Mouse (Mus musculus) Patski (cell line): ENCODE results near the gene Apip. TPM values are rescaled to one million over a fixed set of nuclear protein-coding genes. Genes with fewer than 3 reads are reported as not detected.

ENCODE experiments used
- ATAC-seq: fragments of 100-300 bp; one replicate; pipeline ENCODE4 v1.8.0; 2021
- CTCF ChIA-PET: fragments of 350-600 bp; sonication (Branson Sonifier 250); formaldehyde crosslinking; loops from one replicate; lab custom pipeline; 2022; ENCODE audit warnings: inconsistent platforms; lab: Charles Lee
- POLR2A ChIA-PET: fragments of 350-600 bp; sonication (Branson Sonifier 250); formaldehyde crosslinking; loops from one replicate; lab custom pipeline; 2022; ENCODE audit warnings: antibody characterized with exemption, inconsistent platforms; lab: Charles Lee
- DNase-seq: peaks from one replicate; pipeline ENCODE4 v3.0.0-alpha.2; 2011; ENCODE audit warnings: low read depth, low spot score
- H3K27me3 ChIP-seq: fragments of 371-371 bp; one replicate; pipeline ENCODE4 v1.5.1; 2021
- CTCF ChIP-seq: fragments of 100-300 bp; IDR thresholded peaks from one replicate; pipeline ENCODE4 v1.5.1; 2021
- in situ Hi-C: fragments of 300-500 bp; cut with MboI; formaldehyde crosslinking; loops from 3 replicates; pipeline ENCODE4 v1.11.1; 2018; ENCODE audit warnings: low pct_unique_long_range_greater_than_20kb, mixed read lengths
- polyA plus RNA-seq: library from polyadenylated mRNA; unstranded; gene quantifications from one replicate; pipeline ENCODE4 v1.2.3, GENCODE M21; 2021

Apip gene
- polyA plus RNA-seq, 1 experiment from 2014 or later, result 48.6 TPM

- TF ChIP-seq CTCF, result peak; percentile 58
- in situ Hi-C loops, result loop anchor here (5.0 kb wide), 2 partner anchors 259 to 334 kb away; no protein-coding TSS in a partner anchor
- CTCF ChIA-PET, result interaction anchor here (1.4 to 3.7 kb wide), 2 partner anchors 8 to 259 kb away, joined by 4 to 17 read pairs; no protein-coding TSS in a partner anchor
- ATAC-seq (no peak), DNase-seq (no peak)
- POLR2A ChIA-PET, result no interaction called here
- H3K27me3 ChIP-seq, result no peaks in the 10 kb centered on the region
Observed at GRCm38 (mm10) chr2:103088099-103088498, 14.6 kb downstream of the Apip start.

- no peak for ATAC-seq
- ChIA-PET POLR2A (no interaction called here), CTCF (no interaction called here)
- no peak for DNase-seq
- in situ Hi-C loops, result loop anchor here (5.0 kb wide), 2 partner anchors 258 to 333 kb away; no protein-coding TSS in a partner anchor
- H3K27me3 ChIP-seq, result no peaks in the 10 kb centered on the region
- TF ChIP-seq CTCF, result no peak
Observed at GRCm38 (mm10) chr2:103089521-103089920, 16.0 kb downstream of the Apip start.

- ATAC-seq (no peak), DNase-seq (no peak)
- CTCF ChIA-PET, result interaction anchor here (0.7 to 0.8 kb wide), 2 partner anchors 9 to 245 kb away, joined by 3 read pairs; no protein-coding TSS in a partner anchor
- in situ Hi-C loops, result loop anchor here (25.0 kb wide), 1 partner anchor 635 kb away; no protein-coding TSS in a partner anchor
- no peaks in the 10 kb centered on the region for H3K27me3 ChIP-seq
- TF ChIP-seq CTCF, result no peak
- POLR2A ChIA-PET, result no interaction called here
Observed at GRCm38 (mm10) chr2:103102595-103102994, 29.1 kb downstream of the Apip start.

- CTCF ChIA-PET, result no interaction called here
- in situ Hi-C loops, result loop anchor here (25.0 kb wide), 1 partner anchor 631 kb away; no protein-coding TSS in a partner anchor
- no peak for ATAC-seq
Observed at GRCm38 (mm10) chr2:103106172-103106571, 32.7 kb downstream of the Apip start.

GRCm38 (mm10) chr2:103111669-103112068 lies 38.2 kb downstream of the Apip start:
- TF ChIP-seq CTCF, result no peak
- ChIA-PET CTCF (interaction anchor here (0.6 to 1.6 kb wide), 6 partner anchors 9 to 231 kb away, joined by 3 to 4 read pairs (median 3); no protein-coding TSS in a partner anchor), POLR2A (no interaction called here)
- ATAC-seq (no peak), DNase-seq (no peak)
- in situ Hi-C loops, result loop anchor here (25.0 kb wide), 1 partner anchor 626 kb away; no protein-coding TSS in a partner anchor
- H3K27me3 ChIP-seq, result no peaks in the 10 kb centered on the region

More at GRCm38 (mm10) chr2:103106172-103106571, 32.7 kb downstream of the Apip start:
- POLR2A ChIA-PET, result no interaction called here
- DNase-seq, result no peak
- no peaks in the 10 kb centered on the region for H3K27me3 ChIP-seq
- no peak for TF ChIP-seq CTCF

- POLR2A ChIA-PET, result no interaction called here
- no peaks in the 10 kb centered on the region for H3K27me3 ChIP-seq
- CTCF ChIA-PET, result interaction anchor here (1.0 to 1.5 kb wide), 2 partner anchors 12 to 33 kb away, joined by 4 to 7 read pairs; no protein-coding TSS in a partner anchor
- in situ Hi-C loops, result loop anchor here (25.0 kb wide), 1 partner anchor 620 kb away; no protein-coding TSS in a partner anchor
- DNase-seq, result no peak
- TF ChIP-seq CTCF, result no peak
- no peak for ATAC-seq
Observed at GRCm38 (mm10) chr2:103117212-103117611, 43.7 kb downstream of the Apip start.

GRCm38 (mm10) chr2:103118324-103119196 lies 45.1 kb downstream of the Apip start:
- no peaks in the 10 kb centered on the region for H3K27me3 ChIP-seq
- TF ChIP-seq CTCF, result no peak
- CTCF ChIA-PET, result interaction anchor here (0.8 to 1.5 kb wide), 3 partner anchors 11 to 34 kb away, joined by 3 to 7 read pairs (median 4); no protein-coding TSS in a partner anchor
- in situ Hi-C loops, result loop anchor here (25.0 kb wide), 1 partner anchor 619 kb away; no protein-coding TSS in a partner anchor
- DNase-seq (no peak), ATAC-seq (no peak)
- POLR2A ChIA-PET, result interaction anchor here (0.5 to 0.6 kb wide), 2 partner anchors 14 to 1022 kb away, joined by 3 read pairs; no protein-coding TSS in a partner anchor

- in situ Hi-C loops, result loop anchor here (25.0 kb wide), 1 partner anchor 618 kb away; no protein-coding TSS in a partner anchor
- POLR2A ChIA-PET, result interaction anchor here (0.5 to 0.7 kb wide), 2 partner anchors 262 to 1023 kb away, joined by 3 read pairs; no protein-coding TSS in a partner anchor
- no peak for ATAC-seq
Observed at GRCm38 (mm10) chr2:103119197-103119854, 45.9 kb downstream of the Apip start.

GRCm38 (mm10) chr2:103129676-103130075 lies 56.2 kb downstream of the Apip start:
- in situ Hi-C loops, result no loop called here
- no peak for DNase-seq
- no peak for TF ChIP-seq CTCF
- no peak for ATAC-seq
- CTCF ChIA-PET, result interaction anchor here (1.0 to 1.3 kb wide), 3 partner anchors 10 to 246 kb away, joined by 3 to 4 read pairs (median 3); no protein-coding TSS in a partner anchor
- H3K27me3 ChIP-seq, result no peaks in the 10 kb centered on the region
- POLR2A ChIA-PET, result no interaction called here

More at GRCm38 (mm10) chr2:103119197-103119854, 45.9 kb downstream of the Apip start:
- no peak for TF ChIP-seq CTCF
- CTCF ChIA-PET, result no interaction called here
- no peak for DNase-seq
- H3K27me3 ChIP-seq, result no peaks in the 10 kb centered on the region
